Mouse (Mus musculus) forebrain, embryonic 12.5 days (tissue): Measurements from ENCODE around the gene Tkfc. TPM values are rescaled to one million over a fixed set of nuclear protein-coding genes. Genes with fewer than 3 reads are reported as not detected.

ENCODE experiments used
- ATAC-seq: fragments of 200-750 bp; cut with Nextera tagmentation; 2 replicates; pipeline ENCODE4 v1.8.0; 2017; ENCODE audit warnings: moderate TSS enrichment; ENCODE audit not compliant: low FRiP score
- H3K27ac ChIP-seq: fragments of 300-500 bp; sonication (generic); 2 replicates; pipeline ENCODE4 v1.5.1; 2016; ENCODE audit warnings: mild to moderate bottlenecking
- H3K27me3 ChIP-seq: fragments of 300-500 bp; sonication (generic); 2 replicates; pipeline ENCODE4 v1.6.1; 2016; ENCODE audit warnings: mild to moderate bottlenecking
- H3K36me3 ChIP-seq: fragments of 300-500 bp; sonication (generic); replicated peaks from 2 replicates; pipeline ENCODE4 v1.6.1; 2016; ENCODE audit warnings: mild to moderate bottlenecking
- H3K4me1 ChIP-seq: fragments of 300-500 bp; sonication (generic); 2 replicates; pipeline ENCODE4 v1.6.1; 2016
- H3K4me2 ChIP-seq: fragments of 300-500 bp; sonication (generic); 2 replicates; pipeline ENCODE4 v1.6.1; 2016; ENCODE audit warnings: mild to moderate bottlenecking, moderate library complexity
- H3K4me3 ChIP-seq: fragments of 300-500 bp; sonication (generic); replicated peaks from 2 replicates; pipeline ENCODE4 v1.5.1; 2016; ENCODE audit warnings: mild to moderate bottlenecking
- H3K9ac ChIP-seq: fragments of 300-500 bp; sonication (generic); 2 replicates; pipeline ENCODE4 v1.6.1; 2016; ENCODE audit warnings: mild to moderate bottlenecking
- H3K9me3 ChIP-seq: fragments of 300-500 bp; sonication (generic); 2 replicates; pipeline ENCODE4 v1.6.1; 2016
- WGBS: fragments of 180-500 bp; shearing (Covaris S2); methylation state at CpG from one replicate; pipeline ENCODE4 v1.1.7; 2016; 5-methylcytosine and 5-hydroxymethylcytosine counted together
- polyA plus RNA-seq: library from polyadenylated mRNA; unstranded; fragments of >200 nt; fragmentation: Nextera tagmentation; extraction: Ambion mirVana; gene quantifications from 2 replicates; pipeline ENCODE4 v1.2.1, GENCODE M21; 2016

The Tkfc gene
- polyA plus RNA-seq, result 20.5 and 22.9 TPM in 2 replicates

GRCm38 (mm10) chr19:10605293-10605900 lies at the start of gene Tkfc, which contains the start of gene Ddb1:
Tkfc (minus strand) TSS chr19:10605654.
Ddb1 (plus strand) TSS chr19:10605327.
- Histone ChIP-seq H3K9me3 (no peaks in the 10 kb centered on the region), H3K4me3 (peak within 1 kb of the TSS; percentile 95), H3K36me3 (peaks cover 32% of the 10 kb centered on the region), H3K9ac (peak within 1 kb of the TSS; percentile 95), H3K4me1 (peaks cover 43% of the 10 kb centered on the region), H3K27ac (peak within 1 kb of the TSS; percentile 93), H3K4me2 (peak within 1 kb of the TSS; percentile 82), H3K27me3 (no peaks in the 10 kb centered on the region)
- WGBS, result under 1% methylated on average over 49 of the region's 49 CpGs
- ATAC-seq, result peak; percentile 97

- Histone ChIP-seq H3K4me1 (no peaks in the 10 kb centered on the region), H3K36me3 (no peaks in the 10 kb centered on the region), H3K9me3 (no peaks in the 10 kb centered on the region), H3K9ac (no peak overlapping the region), H3K4me2 (no peak overlapping the region), H3K27me3 (no peaks in the 10 kb centered on the region; the same call in none of the 2 replicates), H3K27ac (no peak overlapping the region), H3K4me3 (no peak overlapping the region)
- no peak for ATAC-seq
- WGBS, result 80% methylated on average over 8 of the region's 8 CpGs
These were observed 42.7 kb upstream of the Tkfc start for GRCm38 (mm10) chr19:10648156-10648555.

- H3K27me3 ChIP-seq, result peaks cover 6% of the 10 kb centered on the region
- no peaks in the 10 kb centered on the region for H3K4me1 ChIP-seq
- H3K4me2 ChIP-seq, result no peak overlapping the region
- H3K4me3 ChIP-seq, result no peak overlapping the region
- no peaks in the 10 kb centered on the region for H3K36me3 ChIP-seq
- ATAC-seq, result no peak
- H3K27ac ChIP-seq, result no peak overlapping the region
- H3K9me3 ChIP-seq, result no peaks in the 10 kb centered on the region
- no peak overlapping the region for H3K9ac ChIP-seq
- whole genome bisulfite sequencing, result 87% methylated on average over 2 of the region's 2 CpGs
These were observed 40.2 kb upstream of the Tkfc start for GRCm38 (mm10) chr19:10645616-10646015.

- no peak for ATAC-seq
- WGBS, result 51% methylated on average over 13 of the region's 13 CpGs
These were observed 35.3 kb upstream of the Tkfc start for GRCm38 (mm10) chr19:10640589-10641378.

GRCm38 (mm10) chr19:10640080-10640479 lies 34.6 kb upstream of the Tkfc start:
- H3K4me3 ChIP-seq, result no peak overlapping the region
- no peak overlapping the region for H3K27ac ChIP-seq
- H3K4me1 ChIP-seq, result peaks cover 6% of the 10 kb centered on the region; the same call in 1 of the 2 replicates
- WGBS, result 22% methylated on average over 5 of the region's 5 CpGs
- H3K4me2 ChIP-seq, result no peak overlapping the region
- no peak overlapping the region for H3K9ac ChIP-seq
- H3K9me3 ChIP-seq, result no peaks in the 10 kb centered on the region
- H3K36me3 ChIP-seq, result no peaks in the 10 kb centered on the region
- peaks cover 15% of the 10 kb centered on the region for H3K27me3 ChIP-seq
- ATAC-seq, result no peak

More at GRCm38 (mm10) chr19:10640589-10641378, 35.3 kb upstream of the Tkfc start:
- Histone ChIP-seq H3K27me3 (peaks cover 8% of the 10 kb centered on the region), H3K27ac (no peak overlapping the region), H3K4me1 (peaks cover 3% of the 10 kb centered on the region; the same call in 1 of the 2 replicates), H3K9ac (no peak overlapping the region), H3K4me2 (no peak overlapping the region), H3K9me3 (no peaks in the 10 kb centered on the region), H3K36me3 (no peaks in the 10 kb centered on the region), H3K4me3 (no peak overlapping the region)

- Histone ChIP-seq H3K4me1 (peaks cover 19% of the 10 kb centered on the region), H3K36me3 (no peaks in the 10 kb centered on the region), H3K27ac (no peak overlapping the region), H3K4me2 (no peak overlapping the region), H3K9me3 (no peaks in the 10 kb centered on the region), H3K4me3 (no peak overlapping the region), H3K27me3 (peaks cover 17% of the 10 kb centered on the region), H3K9ac (no peak overlapping the region)
- no peak for ATAC-seq
- WGBS, result 76% methylated on average over 7 of the region's 7 CpGs
These were observed 32.4 kb upstream of the Tkfc start for GRCm38 (mm10) chr19:10637840-10638239.

GRCm38 (mm10) chr19:10634872-10635318 lies 29.4 kb upstream of the Tkfc start:
- Histone ChIP-seq H3K4me3 (peak overlapping the region; percentile 40), H3K4me1 (peaks cover 16% of the 10 kb centered on the region), H3K9me3 (no peaks in the 10 kb centered on the region), H3K4me2 (peak overlapping the region; percentile 87), H3K9ac (peak overlapping the region; percentile 70), H3K36me3 (peaks cover 17% of the 10 kb centered on the region), H3K27me3 (peaks cover 11% of the 10 kb centered on the region), H3K27ac (no peak overlapping the region)
- 4% methylated on average over 21 of the region's 21 CpGs for WGBS
- peak; percentile 79 for ATAC-seq

GRCm38 (mm10) chr19:10634106-10634871 lies 28.8 kb upstream of the Tkfc start, which contains the start of gene Vwce:
Vwce (plus strand) TSS chr19:10634213.
- 2% methylated on average over 32 of the region's 32 CpGs for WGBS
- H3K4me1 ChIP-seq, result peaks cover 16% of the 10 kb centered on the region
- peak within 1 kb of the TSS; percentile 70 for H3K9ac ChIP-seq
- H3K27ac ChIP-seq, result no peak within 1 kb of the TSS
- peak; percentile 83 for ATAC-seq
- H3K4me3 ChIP-seq, result peak within 1 kb of the TSS; percentile 40
- H3K9me3 ChIP-seq, result no peaks in the 10 kb centered on the region
- H3K4me2 ChIP-seq, result peak within 1 kb of the TSS; percentile 87
- H3K36me3 ChIP-seq, result peaks cover 23% of the 10 kb centered on the region
- peaks cover 11% of the 10 kb centered on the region for H3K27me3 ChIP-seq

GRCm38 (mm10) chr19:10608573-10609240 lies 3.3 kb upstream of the Tkfc start:
- peaks cover 30% of the 10 kb centered on the region for H3K4me1 ChIP-seq
- H3K36me3 ChIP-seq, result peaks cover 62% of the 10 kb centered on the region
- WGBS, result 93% methylated on average over 5 of the region's 5 CpGs
- no peak overlapping the region for H3K4me2 ChIP-seq
- no peak overlapping the region for H3K4me3 ChIP-seq
- ATAC-seq, result no peak
- no peaks in the 10 kb centered on the region for H3K9me3 ChIP-seq
- H3K9ac ChIP-seq, result no peak overlapping the region
- no peaks in the 10 kb centered on the region for H3K27me3 ChIP-seq
- H3K27ac ChIP-seq, result no peak overlapping the region

- Histone ChIP-seq H3K36me3 (peaks cover 37% of the 10 kb centered on the region), H3K4me3 (peak overlapping the region; percentile 95), H3K27ac (peak overlapping the region; percentile 93), H3K9me3 (no peaks in the 10 kb centered on the region), H3K4me2 (peak overlapping the region; percentile 82), H3K27me3 (no peaks in the 10 kb centered on the region), H3K4me1 (peaks cover 43% of the 10 kb centered on the region), H3K9ac (peak overlapping the region; percentile 95)
- WGBS, result 7% methylated on average over 20 of the region's 20 CpGs
- ATAC-seq, result peak; percentile 3; the same call in 1 of the 2 replicates
These were observed 608 bp upstream of the Tkfc start for GRCm38 (mm10) chr19:10605901-10606622.

- no peak for ATAC-seq
- H3K27ac ChIP-seq, result peak overlapping the region; percentile 93
- peak overlapping the region; percentile 95 for H3K9ac ChIP-seq
- H3K36me3 ChIP-seq, result peaks cover 32% of the 10 kb centered on the region
- peak overlapping the region; percentile 82 for H3K4me2 ChIP-seq
- peak overlapping the region; percentile 95 for H3K4me3 ChIP-seq
- whole genome bisulfite sequencing, result 70% methylated on average over 3 of the region's 3 CpGs
- peaks cover 43% of the 10 kb centered on the region for H3K4me1 ChIP-seq
- no peaks in the 10 kb centered on the region for H3K27me3 ChIP-seq
- no peaks in the 10 kb centered on the region for H3K9me3 ChIP-seq
These were observed 920 bp downstream of the Tkfc start for GRCm38 (mm10) chr19:10604534-10604933.
